Mouse (Mus musculus) kidney, embryonic 15.5 days (tissue): ENCODE measurements around the gene Olfr1269. TPM values are rescaled to one million over a fixed set of nuclear protein-coding genes. Genes with fewer than 3 reads are reported as not detected.

Experiments used
- ATAC-seq: fragments of 200-750 bp; cut with Nextera tagmentation; replicated peaks from 2 replicates; pipeline ENCODE4 v1.8.0; 2017; ENCODE audit warnings: moderate TSS enrichment; ENCODE audit not compliant: low FRiP score
- H3K27ac ChIP-seq: fragments of 300-500 bp; sonication (generic); 2 replicates; pipeline ENCODE4 v1.5.1; 2015; ENCODE audit warnings: mild to moderate bottlenecking, inconsistent platforms
- H3K27me3 ChIP-seq: fragments of 300-500 bp; sonication (generic); 2 replicates; pipeline ENCODE4 v1.6.1; 2015; ENCODE audit warnings: inconsistent platforms
- H3K36me3 ChIP-seq: fragments of 300-500 bp; sonication (generic); 2 replicates; pipeline ENCODE4 v1.6.1; 2015; ENCODE audit warnings: inconsistent platforms
- H3K4me1 ChIP-seq: fragments of 300-500 bp; sonication (generic); 2 replicates; pipeline ENCODE4 v1.6.1; 2015; ENCODE audit warnings: inconsistent platforms
- H3K4me2 ChIP-seq: fragments of 300-500 bp; sonication (generic); 2 replicates; pipeline ENCODE4 v1.6.1; 2015; ENCODE audit warnings: moderate library complexity, mild to moderate bottlenecking, inconsistent platforms
- H3K4me3 ChIP-seq: fragments of 300-500 bp; sonication (generic); replicated peaks from 2 replicates; pipeline ENCODE4 v1.5.1; 2015; ENCODE audit warnings: mild to moderate bottlenecking, inconsistent platforms
- H3K9ac ChIP-seq: fragments of 300-500 bp; sonication (generic); 2 replicates; pipeline ENCODE4 v1.6.1; 2015; ENCODE audit warnings: mild to moderate bottlenecking, inconsistent platforms
- H3K9me3 ChIP-seq: fragments of 300-500 bp; sonication (generic); replicated peaks from 2 replicates; pipeline ENCODE4 v1.6.1; 2016; ENCODE audit warnings: inconsistent platforms
- WGBS: fragments of 180-500 bp; shearing (Covaris S2); methylation state at CpG from one replicate; pipeline ENCODE4 v1.1.7; 2015; ENCODE audit warnings: mixed read lengths; 5-methylcytosine and 5-hydroxymethylcytosine counted together
- polyA plus RNA-seq: library from polyadenylated mRNA; unstranded; fragments of >200 nt; fragmentation: Nextera tagmentation; extraction: Ambion mirVana; gene quantifications from 2 replicates; pipeline ENCODE4 v1.2.1, GENCODE M21; 2015

Gene Olfr1269
- polyA plus RNA-seq = not detected in 2 replicates

- 86% methylated on average over 1 of the region's 1 CpGs for WGBS
- Histone ChIP-seq H3K4me2 (no peak within 1 kb of the TSS), H3K36me3 (no peaks in the 10 kb centered on the region), H3K9ac (no peak within 1 kb of the TSS), H3K4me1 (no peaks in the 10 kb centered on the region), H3K9me3 (no peaks in the 10 kb centered on the region), H3K27me3 (no peaks in the 10 kb centered on the region), H3K4me3 (no peak within 1 kb of the TSS), H3K27ac (no peak within 1 kb of the TSS)
- no peak for ATAC-seq
These were observed at the start of gene Olfr1269 for GRCm38 (mm10) chr2:90121312-90121711. Olfr1269 (minus strand) TSS chr2:90121412.

- no peak for ATAC-seq
- Histone ChIP-seq H3K4me1 (no peaks in the 10 kb centered on the region), H3K4me3 (no peak overlapping the region), H3K4me2 (no peak overlapping the region), H3K36me3 (no peaks in the 10 kb centered on the region), H3K9ac (no peak overlapping the region), H3K27me3 (no peaks in the 10 kb centered on the region), H3K27ac (no peak overlapping the region), H3K9me3 (no peaks in the 10 kb centered on the region)
- 93% methylated on average over 9 of the region's 9 CpGs for WGBS
These were observed 32.7 kb upstream of the Olfr1269 start for GRCm38 (mm10) chr2:90153916-90154315.

GRCm38 (mm10) chr2:90152991-90153390 lies 31.8 kb upstream of the Olfr1269 start, which contains the start of gene Olfr1270:
Olfr1270 (minus strand) TSS chr2:90153091.
- H3K27me3 ChIP-seq = no peaks in the 10 kb centered on the region
- no peaks in the 10 kb centered on the region for H3K9me3 ChIP-seq
- H3K4me3 ChIP-seq = no peak within 1 kb of the TSS
- no peaks in the 10 kb centered on the region for H3K36me3 ChIP-seq
- WGBS = 77% methylated on average over 3 of the region's 3 CpGs
- no peak within 1 kb of the TSS for H3K4me2 ChIP-seq
- no peak within 1 kb of the TSS for H3K9ac ChIP-seq
- H3K27ac ChIP-seq = no peak within 1 kb of the TSS
- no peak for ATAC-seq
- no peaks in the 10 kb centered on the region for H3K4me1 ChIP-seq

GRCm38 (mm10) chr2:90142196-90142595 lies 21.0 kb upstream of the Olfr1269 start, which contains the start of gene Olfr32:
Olfr32 (minus strand) TSS chr2:90142296.
- no peak for ATAC-seq
- no peak within 1 kb of the TSS for H3K4me3 ChIP-seq
- no peak within 1 kb of the TSS for H3K4me2 ChIP-seq
- H3K36me3 ChIP-seq = no peaks in the 10 kb centered on the region
- no peaks in the 10 kb centered on the region for H3K27me3 ChIP-seq
- H3K4me1 ChIP-seq = no peaks in the 10 kb centered on the region
- H3K9me3 ChIP-seq = no peaks in the 10 kb centered on the region
- no peak within 1 kb of the TSS for H3K27ac ChIP-seq
- no peak within 1 kb of the TSS for H3K9ac ChIP-seq

GRCm38 (mm10) chr2:90070065-90070464 lies 51.1 kb downstream of the Olfr1269 start:
- WGBS = 65% methylated on average over 2 of the region's 2 CpGs
- H3K36me3 ChIP-seq = no peaks in the 10 kb centered on the region
- H3K9me3 ChIP-seq = no peaks in the 10 kb centered on the region; the same call in 1 of the 2 replicates
- no peaks in the 10 kb centered on the region for H3K4me1 ChIP-seq
- no peak overlapping the region for H3K4me3 ChIP-seq
- no peak overlapping the region for H3K27ac ChIP-seq
- no peak overlapping the region for H3K4me2 ChIP-seq
- no peak overlapping the region for H3K9ac ChIP-seq
- no peak for ATAC-seq
- H3K27me3 ChIP-seq = no peaks in the 10 kb centered on the region

Other genes with a start within 250 kb of the Olfr1269 start
- gene Olfr1257, start 243.0 kb downstream of the Olfr1269 start, polyA plus RNA-seq = not detected in 2 replicates
- not detected in 2 replicates for gene Olfr1258, start 194.1 kb downstream of the Olfr1269 start, polyA plus RNA-seq
- gene Olfr1259, start 172.7 kb downstream of the Olfr1269 start, polyA plus RNA-seq = not detected in 2 replicates
- not detected in 2 replicates for gene Olfr1260, start 147.1 kb downstream of the Olfr1269 start, polyA plus RNA-seq
- gene Olfr1261, start 130.2 kb downstream of the Olfr1269 start, polyA plus RNA-seq = not detected in 2 replicates
- gene Olfr1262, start 121.3 kb downstream of the Olfr1269 start, polyA plus RNA-seq = not detected in 2 replicates
- gene Olfr1263, start 109.3 kb downstream of the Olfr1269 start, polyA plus RNA-seq = not detected in 2 replicates
- not detected in 2 replicates for gene Olfr1264, start 95.8 kb downstream of the Olfr1269 start, polyA plus RNA-seq
- not detected in 2 replicates for gene Olfr1265, start 86.1 kb downstream of the Olfr1269 start, polyA plus RNA-seq
- gene Olfr140, start 57.8 kb downstream of the Olfr1269 start, polyA plus RNA-seq = not detected in 2 replicates
- gene Olfr32, start 20.9 kb upstream of the Olfr1269 start, polyA plus RNA-seq = not detected in 2 replicates
- 0.06 TPM in 1 of 2 replicates, not detected in the other for gene Olfr1270, start 31.7 kb upstream of the Olfr1269 start, polyA plus RNA-seq
- gene Olfr1506, start 103.1 kb upstream of the Olfr1269 start, polyA plus RNA-seq = not detected in 2 replicates
- gene Olfr142, start 136.2 kb upstream of the Olfr1269 start, polyA plus RNA-seq = not detected in 2 replicates
- gene Olfr1271, start 149.6 kb upstream of the Olfr1269 start, polyA plus RNA-seq = not detected in 2 replicates
- gene Olfr1272, start 171.4 kb upstream of the Olfr1269 start, polyA plus RNA-seq = not detected in 2 replicates
- gene Gm13769, start 200.8 kb upstream of the Olfr1269 start, polyA plus RNA-seq = 0.13 TPM in 1 of 2 replicates, not detected in the other